Mouse (Mus musculus): Measurements from ENCODE around the gene Ccdc73.
A peak's percentile ranks its signal among the peaks of the same experiment; 100 is the strongest.
"Not testable (repeated sequence)": the region's sequence is repeated elsewhere in the genome, so short reads cannot be mapped to it uniquely, and the experiment has no call there.

Ccdc73 gene

DNA sequence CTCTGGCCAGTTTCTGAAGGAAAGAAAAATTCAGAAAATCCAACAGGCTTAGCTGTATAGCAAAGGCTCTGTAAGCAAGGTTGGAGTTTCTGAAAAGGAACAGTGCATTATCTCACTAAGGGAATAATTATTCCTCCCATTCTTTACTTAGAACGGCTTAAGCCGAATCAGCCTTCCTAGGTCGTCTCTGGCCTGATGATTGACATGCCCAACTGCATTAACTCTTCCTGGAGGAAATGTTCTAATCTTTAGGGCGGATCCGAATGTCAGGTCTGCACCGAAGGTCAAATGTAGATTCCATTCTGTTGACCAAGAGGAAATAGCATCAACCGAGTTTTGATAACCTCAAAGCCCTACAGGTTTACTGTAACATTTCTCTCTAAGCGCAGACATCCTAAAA lies 11.2 kb downstream of the Ccdc73 start:
- DNase-seq (ENCODE audit: low spot score): no peak

GRCm38 (mm10) chr2:104886109-104886508 lies 18.5 kb downstream of the Ccdc73 start:
- DNase-seq (ENCODE audit: low spot score): no peak

DNA sequence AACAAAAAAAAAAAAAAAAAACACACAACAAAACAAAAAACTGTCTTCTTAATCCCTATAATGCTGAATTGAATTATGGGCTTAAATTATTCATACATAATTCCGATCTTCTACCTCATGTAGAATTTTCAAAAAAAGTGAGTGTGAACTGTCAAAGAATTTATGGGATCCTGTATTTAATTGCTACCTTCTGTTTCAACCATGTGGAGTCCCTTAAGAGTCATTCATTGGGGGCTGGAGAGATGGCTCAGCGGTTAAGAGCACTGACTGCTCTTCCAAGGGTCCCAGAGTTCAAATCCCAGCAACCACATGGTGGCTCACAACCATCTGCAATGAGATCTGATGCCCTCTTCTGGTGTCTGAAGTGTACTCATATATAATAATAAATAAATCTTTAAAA lies 19.7 kb downstream of the Ccdc73 start:
- DNase-seq (ENCODE audit: low spot score): not testable (repeated sequence)

DNA sequence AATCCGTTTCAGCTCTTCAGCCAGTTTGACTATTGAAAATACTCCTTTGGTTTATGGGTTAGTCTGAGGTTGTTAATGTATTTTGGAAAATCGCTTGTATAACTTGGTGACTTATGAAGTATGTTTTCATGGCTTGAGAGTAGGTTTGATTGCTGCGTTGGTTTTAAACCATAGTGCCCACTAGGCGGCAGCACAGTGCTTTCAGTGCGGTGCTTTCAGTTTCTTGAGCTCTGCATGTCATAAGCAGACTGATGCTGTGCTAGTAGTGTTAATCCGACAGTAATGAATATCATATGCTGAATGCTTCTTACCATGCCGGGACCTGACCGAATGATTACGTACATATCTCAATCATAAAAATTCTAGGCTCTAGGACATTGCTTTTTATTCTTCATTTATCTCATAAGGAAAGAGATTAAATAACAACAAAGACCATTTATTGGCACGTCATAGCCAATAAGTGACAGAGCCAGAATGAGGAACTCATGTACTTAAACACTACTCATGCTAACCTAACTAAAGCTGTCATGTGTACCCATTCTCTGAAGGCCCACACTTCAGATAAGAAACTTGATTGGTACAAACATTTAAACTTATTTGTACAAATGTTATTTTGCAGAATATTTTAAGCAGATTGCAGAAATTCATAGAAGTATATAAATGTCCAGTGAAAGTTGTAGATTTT lies 20.4 kb downstream of the Ccdc73 start:
- peak; percentile 58 for DNase-seq (ENCODE audit: low spot score)

- DNase-seq (ENCODE audit: low spot score): no peak
Observed at GRCm38 (mm10) chr2:104899975-104900374, 32.4 kb downstream of the Ccdc73 start.

DNA sequence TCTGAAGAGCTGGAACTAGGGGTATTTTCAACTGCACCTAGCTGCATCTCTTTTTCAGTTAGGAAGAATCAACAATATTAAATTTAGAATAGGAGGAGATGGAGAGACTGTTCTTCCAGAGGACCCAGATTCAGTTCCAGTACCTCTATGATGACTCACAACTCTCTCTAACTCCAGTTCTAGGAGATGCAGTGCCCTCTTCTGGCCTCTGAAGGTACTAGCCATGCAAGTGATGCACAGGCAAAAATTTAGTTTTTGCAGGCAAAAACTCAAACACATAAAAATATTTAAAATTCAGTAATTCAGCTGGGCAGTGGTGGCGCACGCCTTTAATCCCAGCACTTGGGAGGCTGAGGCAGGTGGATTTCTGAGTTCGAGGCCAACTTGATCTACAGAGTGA lies 48.1 kb downstream of the Ccdc73 start:
- no peak for DNase-seq (ENCODE audit: low spot score)

GRCm38 (mm10) chr2:104964492-104964891 lies 96.9 kb downstream of the Ccdc73 start:
- DNase-seq (ENCODE audit: low spot score): no peak

DNA sequence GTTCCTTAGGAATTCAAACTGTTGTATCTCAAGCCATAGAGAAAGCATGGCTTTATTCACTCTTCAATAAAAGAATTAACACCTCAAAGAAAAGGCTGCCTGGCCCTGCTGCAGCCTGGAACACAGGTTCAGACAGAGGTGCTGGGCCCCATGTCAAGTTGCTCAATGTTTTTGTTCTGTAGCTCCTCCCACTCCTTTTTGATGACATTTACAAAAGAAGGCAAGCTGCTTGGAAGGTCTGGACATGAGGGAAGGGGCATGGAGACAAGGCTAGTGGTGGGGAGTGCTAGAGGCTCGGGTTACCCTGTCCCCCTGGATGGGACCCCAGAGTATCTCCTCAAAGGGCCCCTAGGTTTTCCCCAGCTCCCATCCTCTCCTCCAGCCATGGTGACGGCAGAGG lies 114.1 kb downstream of the Ccdc73 start:
- no peak for DNase-seq (ENCODE audit: low spot score)

GRCm38 (mm10) chr2:104985796-104986195 lies 118.2 kb downstream of the Ccdc73 start:
- DNase-seq (ENCODE audit: low spot score): no peak

DNA sequence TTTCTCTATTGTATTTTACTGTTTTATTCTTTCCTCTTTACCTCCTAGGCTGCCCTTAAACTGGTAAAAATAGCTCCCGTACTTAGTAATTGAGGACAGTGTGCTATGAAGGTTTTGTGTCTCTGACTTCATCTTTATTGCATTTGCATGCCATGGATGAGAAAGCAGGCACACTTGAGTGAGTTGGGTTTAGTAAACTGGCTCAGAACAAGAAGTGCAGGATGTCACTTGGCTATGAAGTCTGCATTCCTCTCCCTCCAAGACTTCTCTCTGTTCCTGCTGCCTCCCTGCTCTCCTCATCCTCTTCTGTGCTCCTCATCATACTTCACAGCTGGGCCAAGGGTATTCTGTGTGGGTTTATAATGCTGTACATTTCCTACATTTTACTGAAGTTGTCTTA lies 121.4 kb downstream of the Ccdc73 start:
- no peak for DNase-seq (ENCODE audit: low spot score)

GRCm38 (mm10) chr2:104994436-104994835 lies 126.8 kb downstream of the Ccdc73 start:
- DNase-seq (ENCODE audit: low spot score): no peak

DNA sequence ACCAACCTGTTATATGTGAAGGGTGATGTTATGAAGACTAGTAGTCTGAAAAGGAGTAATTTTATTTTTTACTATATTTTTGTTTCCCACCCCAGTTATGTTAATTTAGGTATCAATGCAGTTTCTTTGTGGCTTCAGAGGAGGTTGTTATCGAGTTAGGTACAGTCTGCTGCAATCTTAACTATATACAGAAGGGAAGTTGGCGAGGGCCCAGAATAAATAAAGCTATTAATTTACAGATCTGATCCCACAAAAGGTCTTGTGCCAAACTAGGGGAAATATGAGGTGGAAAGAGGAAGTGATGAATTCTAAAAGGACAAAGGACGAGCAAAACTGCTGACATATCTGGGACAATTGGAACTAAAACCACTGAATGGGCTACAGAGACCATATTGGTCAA lies 128.6 kb downstream of the Ccdc73 start:
- DNase-seq (ENCODE audit: low spot score): no peak

DNA sequence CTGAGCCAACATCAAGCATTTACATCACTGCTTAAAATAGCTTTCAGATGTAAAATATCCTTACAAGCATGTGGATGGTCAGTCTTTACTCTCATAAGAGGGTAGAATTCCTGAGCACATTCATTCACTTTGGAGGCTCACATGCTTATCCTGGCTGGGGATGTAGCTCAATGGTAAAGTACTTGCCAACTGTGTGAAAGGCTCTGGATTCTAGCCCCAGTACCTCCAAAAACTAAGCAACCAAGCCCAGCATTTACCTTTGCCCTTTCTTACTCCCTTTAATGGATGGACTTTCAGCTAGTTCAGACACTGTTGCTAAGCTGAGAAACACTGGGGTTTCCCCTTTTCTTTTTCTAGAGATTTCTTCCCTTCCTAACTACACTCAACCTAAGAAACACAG lies 139.6 kb downstream of the Ccdc73 start:
- DNase-seq (ENCODE audit: low spot score): no peak

- no peak for DNase-seq (ENCODE audit: low spot score)
Observed at GRCm38 (mm10) chr2:105016192-105016966, 148.8 kb downstream of the Ccdc73 start.

GRCm38 (mm10) chr2:105016967-105017287 lies 149.3 kb downstream of the Ccdc73 start, which contains the start of gene Eif3m:
TSS of gene Eif3m (minus strand) at chr2:105017080.
- peak; percentile 89 for DNase-seq (ENCODE audit: low spot score)

DNA sequence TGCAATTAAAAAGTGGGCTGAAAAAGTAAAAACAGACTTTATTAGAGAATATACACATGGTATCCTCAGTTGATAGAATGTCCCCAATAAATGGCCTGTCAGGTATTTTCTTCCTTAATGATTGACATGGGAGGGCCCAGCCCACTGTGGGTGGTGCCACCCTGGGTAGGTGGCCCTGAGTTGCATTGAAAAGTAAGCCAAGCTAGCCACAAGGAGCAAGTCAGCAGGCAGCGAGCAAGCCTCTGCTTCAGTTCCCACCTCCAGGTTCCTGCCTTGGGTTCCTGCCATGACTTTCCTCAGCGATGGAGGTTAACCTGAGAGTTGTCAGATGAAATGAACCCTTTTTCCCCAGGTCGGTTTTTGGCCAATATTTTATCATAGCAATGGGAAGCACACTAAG lies 150.2 kb downstream of the Ccdc73 start:
- DNase-seq (ENCODE audit: low spot score): no peak

- DNase-seq (ENCODE audit: low spot score): no peak
Observed at GRCm38 (mm10) chr2:105019457-105019856, 151.9 kb downstream of the Ccdc73 start.

- DNase-seq (ENCODE audit: low spot score): no peak
Observed at GRCm38 (mm10) chr2:105021256-105021655, 153.7 kb downstream of the Ccdc73 start.

GRCm38 (mm10) chr2:105021836-105022235 lies 154.2 kb downstream of the Ccdc73 start:
- no peak for DNase-seq (ENCODE audit: low spot score)

GRCm38 (mm10) chr2:105023031-105023615 lies 155.5 kb downstream of the Ccdc73 start:
- no peak for DNase-seq (ENCODE audit: low spot score)

DNA sequence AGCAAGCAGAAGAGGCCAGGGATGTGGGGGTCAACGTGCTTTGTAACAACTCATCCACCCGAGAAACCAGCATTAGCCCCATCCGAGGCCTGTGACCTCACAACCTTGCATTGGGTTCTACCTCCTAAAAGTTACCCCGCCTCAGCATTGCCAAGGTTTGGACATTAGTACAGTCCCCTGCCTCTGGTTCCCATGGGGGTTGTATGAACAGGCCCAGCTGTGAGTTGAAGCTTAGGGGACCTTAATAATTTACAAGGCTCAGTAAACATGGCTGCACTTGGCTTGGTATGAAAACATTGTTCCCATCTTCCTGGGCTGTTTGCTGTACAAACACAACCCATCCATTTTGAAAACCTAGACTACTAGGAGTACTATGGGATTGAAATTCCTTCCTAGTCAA lies 156.2 kb downstream of the Ccdc73 start:
- DNase-seq (ENCODE audit: low spot score): no peak

GRCm38 (mm10) chr2:105025610-105026009 lies 158.0 kb downstream of the Ccdc73 start:
- DNase-seq (ENCODE audit: low spot score): not testable (repeated sequence)

- no peak for DNase-seq (ENCODE audit: low spot score)
Observed at GRCm38 (mm10) chr2:105026950-105027695, 159.5 kb downstream of the Ccdc73 start.

Measured in left cerebral cortex, adult 11 months (tissue).